Comparison of ENCODE assay signal across 8 mouse cellular contexts in the genomic region with DNA sequence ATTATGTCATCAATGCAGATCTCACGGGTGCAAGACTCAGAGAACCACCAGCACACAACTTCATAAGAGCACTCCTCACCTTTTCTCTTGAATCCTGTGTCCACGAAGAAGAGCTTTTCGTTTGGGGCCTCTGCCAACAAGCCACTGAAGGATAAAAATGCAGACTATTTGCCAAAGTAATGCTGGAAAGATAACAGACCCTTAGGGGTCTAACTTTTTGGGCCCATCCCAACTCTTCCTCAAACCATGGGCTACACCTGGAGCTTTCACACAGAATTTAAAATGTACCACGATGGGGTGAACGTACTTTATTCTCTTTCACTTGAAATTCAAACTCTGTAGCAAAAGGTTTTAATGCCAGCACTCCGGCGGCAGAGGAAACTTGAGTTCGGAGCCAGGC. TPM values are rescaled to one million over a fixed set of nuclear protein-coding genes. Genes with fewer than 3 reads are reported as not detected.
A peak's percentile ranks its signal among the peaks of the same experiment; 100 is the strongest.
DNase-seq lines count a peak whose midpoint lies in the region; ATAC-seq and TF ChIP-seq lines count a peak whose summit lies in the region.

No protein-coding gene starts in this region.

- H3K27ac ChIP-seq in neural tube, embryonic 11.5 days (ENCODE audit: low read depth, low read length): no peak overlapping the region
- 0 out of 2 replicates have a peak overlapping the region, but pooled peaks have one; percentile 90 for H3K27ac ChIP-seq in limb, embryonic 14.5 days (replicated peaks; ENCODE audit: low read depth, low read length)
- H3K27ac ChIP-seq in stomach, embryonic 16.5 days (ENCODE audit: low read length): peak overlapping the region; percentile 97

- H3K4me2 ChIP-seq in neural tube, embryonic 11.5 days (ENCODE audit: low read depth): peak overlapping the region; percentile 90
- H3K4me2 ChIP-seq in limb, embryonic 14.5 days (replicated peaks; ENCODE audit: low read depth, low read length, severe bottlenecking): peak overlapping the region; percentile 90
- peak overlapping the region; percentile 94 for H3K4me2 ChIP-seq in stomach, embryonic 16.5 days (ENCODE audit: low read depth, low read length)

- peak overlapping the region; percentile 75 for H3K9ac ChIP-seq in neural tube, embryonic 11.5 days (ENCODE audit: low read length)
- H3K9ac ChIP-seq in limb, embryonic 14.5 days (ENCODE audit: low read depth, low read length, severe bottlenecking): peak overlapping the region; percentile 71
- H3K9ac ChIP-seq in stomach, embryonic 16.5 days (ENCODE audit: low read length): peak overlapping the region; percentile 90

- peaks cover 18% of the 10 kb centered on the region for H3K36me3 ChIP-seq in neural tube, embryonic 11.5 days (ENCODE audit: control insufficient read depth, insufficient read depth, low read length)
- H3K36me3 ChIP-seq in limb, embryonic 14.5 days (ENCODE audit: control insufficient read depth, insufficient read depth, low read length): peaks cover 47% of the 10 kb centered on the region
- peaks cover 24% of the 10 kb centered on the region for H3K36me3 ChIP-seq in stomach, embryonic 16.5 days (ENCODE audit: control insufficient read depth, insufficient read depth, low read length)

- H3K9me3 ChIP-seq in neural tube, embryonic 11.5 days (ENCODE audit: control insufficient read depth, low read length): no peaks in the 10 kb centered on the region
- no peaks in the 10 kb centered on the region for H3K9me3 ChIP-seq in limb, embryonic 14.5 days (ENCODE audit: control insufficient read depth, low read length)
- H3K9me3 ChIP-seq in stomach, embryonic 16.5 days (replicated peaks; ENCODE audit: control insufficient read depth, low read length): no peaks in the 10 kb centered on the region

- DNase-seq in cerebellum, adult 9-11 months: peak; percentile 62
- DNase-seq in cerebellum, adult 18-20 months: no peak
- DNase-seq in neural tube, embryonic 11.5 days (ENCODE audit: low spot score): no peak
- no peak for DNase-seq in neural tube, embryonic 10.5 days (ENCODE audit: extremely low spot score, low spot score)
- no peak for DNase-seq in limb, embryonic 14.5 days (ENCODE audit: low spot score)

- no peak for ATAC-seq in neural tube, embryonic 11.5 days (ENCODE audit: insufficient read depth, low FRiP score, low TSS enrichment)
- no peak for ATAC-seq in limb, embryonic 14.5 days (ENCODE audit: low FRiP score, low read depth)
- ATAC-seq in stomach, embryonic 16.5 days (ENCODE audit: insufficient read depth, low FRiP score): no peak
- ATAC-seq in monocyte, adult 5-6 weeks (replicated peaks; ENCODE audit: insufficient number of reproducible peaks, low FRiP score, low TSS enrichment, poor library complexity, severe bottlenecking): no peak
- no peak for ATAC-seq in inflammation-experienced regulatory T-cells, adult 6 months

- no peaks in the 10 kb centered on the region for H3K27me3 ChIP-seq in neural tube, embryonic 11.5 days (ENCODE audit: control insufficient read depth, insufficient read depth, low read length)
- no peaks in the 10 kb centered on the region for H3K27me3 ChIP-seq in limb, embryonic 14.5 days (ENCODE audit: control insufficient read depth, insufficient read depth, low read length)
- no peaks in the 10 kb centered on the region for H3K27me3 ChIP-seq in stomach, embryonic 16.5 days (ENCODE audit: control insufficient read depth, insufficient read depth, low read length)

- H3K4me3 ChIP-seq in neural tube, embryonic 11.5 days (ENCODE audit: low read depth, low read length): peak overlapping the region; percentile 70
- peak overlapping the region; percentile 77 for H3K4me3 ChIP-seq in limb, embryonic 14.5 days (replicated peaks; ENCODE audit: low read length)
- peak overlapping the region; percentile 79 for H3K4me3 ChIP-seq in stomach, embryonic 16.5 days (replicated peaks; ENCODE audit: low read length)

- peaks cover 12% of the 10 kb centered on the region for H3K4me1 ChIP-seq in neural tube, embryonic 11.5 days (ENCODE audit: control insufficient read depth, insufficient read depth, low read length)
- H3K4me1 ChIP-seq in limb, embryonic 14.5 days (ENCODE audit: control insufficient read depth, insufficient read depth, low read length): peaks cover 16% of the 10 kb centered on the region
- peaks cover 22% of the 10 kb centered on the region for H3K4me1 ChIP-seq in stomach, embryonic 16.5 days (ENCODE audit: control insufficient read depth, insufficient read depth, low read length)

- WGBS in neural tube, embryonic 11.5 days: 12% methylated on average over 8 of the region's 8 CpGs
- WGBS in limb, embryonic 14.5 days: 6% methylated on average over 8 of the region's 8 CpGs
- 6% methylated on average over 8 of the region's 8 CpGs for WGBS in stomach, embryonic 16.5 days

- TF ChIP-seq POLR2A in limb, embryonic 14.5 days (IDR thresholded peaks at IDR 0.05; ENCODE audit: borderline replicate concordance, extremely low read depth, insufficient read depth, insufficient read length): no peak

RNA-seq across cellular contexts. Expression of a gene that starts 0.7 kb away (rescaled TPM):
- polyA plus RNA-seq in neural tube, embryonic 11.5 days (2014; fragmentation: Nextera tagmentation; extraction: Ambion mirVana): 176 and 182 TPM in 2 replicates
- 176 and 181 TPM in 2 replicates for polyA plus RNA-seq in limb, embryonic 14.5 days (2012; rRNA removed)
- polyA plus RNA-seq in limb, embryonic 14.5 days (2014; fragmentation: Nextera tagmentation; extraction: Ambion mirVana): 192 and 210 TPM in 2 replicates
- polyA plus RNA-seq in stomach, embryonic 16.5 days (2015; fragmentation: Nextera tagmentation; extraction: Ambion mirVana): 162 and 168 TPM in 2 replicates
- total RNA-seq in monocyte, adult 5-6 weeks (2017): 208 to 319 TPM (median 268 TPM) in 3 replicates
- 100 to 1,000 TPM; 272 to 320 (median 288) TPM for polyA plus RNA-seq in inflammation-experienced regulatory T-cells, adult 6 months (2017; shearing (Covaris generic))

RNA-seq across cellular contexts. Expression of a gene that starts 22.2 kb away (rescaled TPM):
- polyA plus RNA-seq in neural tube, embryonic 11.5 days (2014; fragmentation: Nextera tagmentation; extraction: Ambion mirVana): 11.2 and 11.3 TPM in 2 replicates
- 47.6 and 62.0 TPM in 2 replicates for polyA plus RNA-seq in limb, embryonic 14.5 days (2012; rRNA removed)
- polyA plus RNA-seq in limb, embryonic 14.5 days (2014; fragmentation: Nextera tagmentation; extraction: Ambion mirVana): 42.5 and 49.3 TPM in 2 replicates
- 65.8 and 76.3 TPM in 2 replicates for polyA plus RNA-seq in stomach, embryonic 16.5 days (2015; fragmentation: Nextera tagmentation; extraction: Ambion mirVana)
- total RNA-seq in monocyte, adult 5-6 weeks (2017): 0.49 TPM in 1 of 3 replicates, not detected in the others
- polyA plus RNA-seq in inflammation-experienced regulatory T-cells, adult 6 months (2017; shearing (Covaris generic)): under 1 TPM in 2 of 3 experiments, not detected in 1; 0.19 to 0.34 TPM

RNA-seq across cellular contexts. Expression of a gene that starts 23.0 kb away (rescaled TPM):
- 917 and 923 TPM in 2 replicates for polyA plus RNA-seq in neural tube, embryonic 11.5 days (2014; fragmentation: Nextera tagmentation; extraction: Ambion mirVana)
- polyA plus RNA-seq in limb, embryonic 14.5 days (2012; rRNA removed): 582 and 588 TPM in 2 replicates
- 1,065 and 1,091 TPM in 2 replicates for polyA plus RNA-seq in limb, embryonic 14.5 days (2014; fragmentation: Nextera tagmentation; extraction: Ambion mirVana)
- polyA plus RNA-seq in stomach, embryonic 16.5 days (2015; fragmentation: Nextera tagmentation; extraction: Ambion mirVana): 684 and 739 TPM in 2 replicates
- total RNA-seq in monocyte, adult 5-6 weeks (2017): 42.8 to 94.2 TPM (median 48.6 TPM) in 3 replicates
- polyA plus RNA-seq in inflammation-experienced regulatory T-cells, adult 6 months (2017; shearing (Covaris generic)): 100 to 1,000 TPM; 681 to 943 (median 889) TPM
